Mouse (Mus musculus) kidney, postnatal 14 days (tissue): ENCODE measurements around the gene Psmf1.

Source experiments
- DNase-seq: peaks from one replicate; pipeline ENCODE4 v3.0.0; 2022; ENCODE audit warnings: mixed read lengths

The Psmf1 gene

GRCm38 (mm10) chr2:151733151-151733865 is 10.7 kb downstream of the Psmf1 start:
- DNase-seq, result no peak

- no peak for DNase-seq
Measured at GRCm38 (mm10) chr2:151724094-151724493, 19.9 kb downstream of the Psmf1 start.

GRCm38 (mm10) chr2:151716318-151717055 is 27.5 kb downstream of the Psmf1 start:
- no peak for DNase-seq

- no peak for DNase-seq
Measured at GRCm38 (mm10) chr2:151715526-151715925, 28.5 kb downstream of the Psmf1 start.

GRCm38 (mm10) chr2:151712647-151713046 is 31.3 kb downstream of the Psmf1 start:
- peak; percentile 22 for DNase-seq

GRCm38 (mm10) chr2:151702851-151703190 is 41.2 kb downstream of the Psmf1 start:
- no peak for DNase-seq

GRCm38 (mm10) chr2:151702146-151702850 is 41.7 kb downstream of the Psmf1 start:
- peak; percentile 46 for DNase-seq

GRCm38 (mm10) chr2:151701231-151702145 is 42.5 kb downstream of the Psmf1 start, which contains the start of gene Tmem74b:
TSS of gene Tmem74b (plus strand) at chr2:151702008.
- no peak for DNase-seq

DNA sequence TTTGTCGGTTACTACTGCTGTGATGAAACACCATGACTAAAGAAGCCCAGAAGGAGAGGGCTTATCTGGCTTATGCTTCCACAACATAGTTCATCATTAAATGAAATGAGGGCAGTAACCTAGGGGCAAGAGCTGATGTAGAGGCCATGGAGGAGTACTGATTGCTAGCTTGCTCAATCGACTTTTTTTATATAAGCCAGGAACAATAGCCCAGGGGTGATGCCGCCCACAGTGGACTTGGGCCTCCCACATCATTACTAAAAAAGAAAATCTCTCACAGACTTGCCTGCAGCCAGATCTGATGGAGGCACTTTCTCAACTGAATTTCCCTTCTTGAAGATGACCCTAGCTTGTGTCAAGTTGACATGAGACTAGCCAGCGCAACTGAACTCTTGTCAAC is 61.0 kb downstream of the Psmf1 start:
- no peak for DNase-seq

DNA sequence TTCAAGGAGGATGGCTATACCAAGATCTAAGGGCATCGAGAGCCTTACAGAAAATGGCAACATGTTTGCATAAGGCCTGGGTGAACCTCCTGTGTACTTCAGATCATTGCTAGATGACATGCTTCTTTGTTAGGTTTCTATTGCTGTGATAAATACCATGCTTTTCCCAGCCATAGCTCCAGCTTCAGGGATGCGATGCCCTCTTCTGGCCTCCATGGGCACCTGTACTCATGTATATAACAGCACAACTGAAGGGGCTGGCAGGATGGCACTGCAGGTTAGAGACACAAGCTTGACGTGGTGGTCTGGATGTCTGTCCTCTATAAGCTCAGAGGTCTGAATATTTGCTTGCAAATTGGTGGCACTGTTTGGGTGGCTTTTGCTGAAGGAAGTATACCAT is 61.6 kb downstream of the Psmf1 start:
- peak; percentile 15 for DNase-seq

- no peak for DNase-seq
Measured at GRCm38 (mm10) chr2:151676234-151676633, 67.8 kb downstream of the Psmf1 start.

DNA sequence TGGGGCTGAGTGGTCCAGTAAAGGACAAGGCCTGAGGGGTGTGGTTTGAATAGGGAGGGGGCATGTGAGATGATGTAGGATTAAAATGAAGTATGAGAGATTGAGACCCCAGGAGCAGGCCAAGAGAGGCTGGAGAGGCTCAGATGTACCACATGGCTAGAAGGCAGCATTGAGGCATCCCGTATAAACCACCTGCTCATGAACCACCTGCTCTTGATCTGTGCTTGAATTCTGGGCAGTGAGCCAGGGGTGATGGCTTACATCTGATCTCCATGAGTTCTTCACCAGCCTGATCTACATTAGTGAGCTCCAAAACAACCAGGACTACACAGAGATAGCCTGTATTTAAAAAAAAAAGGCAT is 73.0 kb downstream of the Psmf1 start:
- no peak for DNase-seq

DNA sequence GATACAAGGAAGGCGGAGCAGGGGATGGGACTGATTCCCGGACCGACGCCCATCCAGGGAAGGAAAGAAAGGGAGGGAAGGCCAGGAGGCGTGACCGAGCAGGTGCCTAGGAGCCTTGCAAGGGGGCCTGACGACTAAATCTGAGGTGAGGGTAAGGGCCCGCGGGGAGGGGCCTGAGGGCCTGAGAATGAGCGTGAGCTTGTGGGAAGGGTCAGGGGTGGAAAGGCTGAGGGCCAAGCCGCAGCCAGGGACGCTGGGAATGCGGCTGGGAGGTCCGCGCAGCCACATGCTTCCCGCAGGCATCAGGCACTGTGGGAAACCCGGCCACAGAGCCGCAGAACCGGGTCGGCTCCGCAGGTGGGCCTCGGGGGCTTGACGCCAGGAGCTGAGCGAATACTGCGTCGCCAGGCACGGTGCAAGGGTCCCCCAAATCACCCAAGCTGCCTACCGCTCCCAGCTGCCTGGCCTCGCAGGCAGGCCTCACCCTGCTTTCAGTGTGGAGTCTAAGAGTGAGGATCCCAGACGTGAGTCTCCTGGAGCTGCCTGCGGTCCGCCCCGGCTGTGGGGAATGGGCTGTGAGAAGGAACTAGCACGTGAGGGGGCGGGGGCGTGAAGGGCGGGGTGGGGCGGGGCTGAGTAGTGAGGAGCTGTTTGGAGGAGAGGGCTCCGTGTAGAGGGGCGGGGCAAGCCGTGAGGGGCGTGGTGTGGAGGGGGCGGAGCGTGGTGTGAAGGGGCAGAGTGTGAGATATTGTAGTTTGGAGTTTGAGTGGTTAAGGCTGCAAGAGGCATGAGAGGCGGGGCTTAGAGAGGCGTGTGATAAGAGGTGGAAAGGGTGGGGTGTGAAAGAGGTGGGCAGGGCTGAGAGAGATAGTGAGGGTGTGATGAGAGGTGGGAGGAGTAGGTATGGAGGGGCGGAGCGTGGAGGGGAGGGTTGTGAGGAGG is 73.7 kb downstream of the Psmf1 start:
- DNase-seq, result no peak

DNA sequence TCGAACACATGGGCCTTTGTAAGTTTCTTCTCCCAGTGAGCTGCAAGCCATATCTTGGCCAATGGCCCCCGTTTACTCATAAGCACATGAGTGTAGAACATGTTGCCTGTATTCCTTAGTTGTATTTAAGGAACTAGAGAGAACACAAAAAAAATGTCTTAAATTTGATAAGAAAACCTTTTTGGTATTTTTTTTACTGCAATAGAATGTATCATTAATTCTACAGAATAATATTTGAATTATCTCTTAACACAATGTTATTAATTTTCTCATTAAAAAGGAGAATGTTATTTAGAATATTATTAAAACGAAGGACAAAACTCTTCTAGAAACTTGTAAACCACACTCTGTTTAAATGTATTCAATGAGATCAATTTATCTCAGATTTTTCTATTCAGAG is 75.6 kb downstream of the Psmf1 start, which contains the start of gene Rad21l:
TSS of gene Rad21l (minus strand) at position 101 of the 400 bp plus-strand sequence.
- DNase-seq, result no peak
